Mouse (Mus musculus) frontal cortex, adult (tissue): ENCODE data around the gene Thbd.

Experiments used
- ATAC-seq: cut with Nextera tagmentation; 2 replicates; pipeline ENCODE4 v1.9.2; 2017; ENCODE audit warnings: mild to moderate bottlenecking, moderate library complexity, mixed read lengths; ENCODE audit not compliant: low TSS enrichment

Gene Thbd

DNA sequence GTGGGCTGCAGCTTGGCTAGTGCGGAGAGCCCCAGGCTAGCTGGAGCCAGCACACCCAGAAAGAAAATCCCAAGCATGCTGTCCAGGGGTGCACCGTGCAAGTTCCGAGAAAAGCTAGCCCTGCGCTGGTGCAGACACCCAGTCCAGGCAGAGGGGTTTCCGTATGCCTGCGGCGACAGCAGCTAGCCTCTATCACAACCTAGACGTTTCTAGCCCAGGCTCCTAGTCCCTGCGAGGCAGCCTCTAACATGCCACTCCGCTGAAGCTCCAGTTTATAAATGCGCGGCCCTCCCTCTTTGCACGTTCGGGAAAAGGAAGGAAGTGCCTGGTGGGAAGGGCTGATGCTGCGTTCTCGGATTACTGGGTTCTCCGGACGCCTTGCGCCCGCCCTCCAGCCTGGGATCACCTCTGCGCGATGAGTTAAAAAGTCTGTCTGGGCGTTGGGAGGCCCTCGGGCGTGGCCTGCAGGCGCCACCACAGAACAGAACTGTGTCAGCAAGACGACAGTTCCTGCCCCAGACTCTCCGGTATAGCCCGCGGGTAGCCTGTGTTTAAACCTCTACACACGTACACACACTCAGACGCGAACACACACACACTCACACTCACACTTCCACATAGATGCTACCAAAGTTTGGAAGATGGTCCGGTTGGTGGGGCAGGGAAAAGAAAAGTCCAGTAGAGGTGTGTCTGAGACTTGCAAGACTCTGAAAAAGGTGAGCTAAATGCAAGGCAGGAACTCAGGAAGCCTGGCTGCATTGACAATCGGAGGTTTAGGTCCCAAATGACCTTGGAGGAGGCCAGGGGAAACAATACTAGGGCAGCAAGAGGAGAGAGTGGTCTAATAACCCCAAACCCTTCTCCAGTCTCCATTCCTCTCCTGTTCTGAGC, at the start of gene Thbd:
Gene Thbd (minus strand): TSS at position 319 of the 891 bp plus-strand sequence.
- no peak; the same call in 1 of the 2 replicates for ATAC-seq

DNA sequence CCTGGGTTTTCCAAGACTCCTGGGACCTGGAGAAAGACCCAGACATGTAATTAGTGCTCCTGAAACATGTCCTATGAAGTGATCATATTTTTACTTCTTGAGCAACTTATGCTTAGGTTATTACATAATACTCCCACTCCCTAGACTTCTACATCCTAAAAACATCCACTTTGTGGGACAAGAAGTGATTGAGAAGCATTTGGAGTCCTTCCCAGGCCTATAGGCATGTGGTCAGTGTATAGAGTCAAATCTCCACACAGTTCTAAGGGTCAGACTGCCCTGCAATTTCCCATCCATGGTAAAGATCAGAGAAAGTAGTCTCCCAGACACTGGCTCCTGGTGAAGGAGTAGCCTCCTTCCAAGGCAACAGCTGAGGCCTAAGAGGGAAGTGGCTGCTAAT, 47.4 kb upstream of the Thbd start:
- ATAC-seq = no peak

DNA sequence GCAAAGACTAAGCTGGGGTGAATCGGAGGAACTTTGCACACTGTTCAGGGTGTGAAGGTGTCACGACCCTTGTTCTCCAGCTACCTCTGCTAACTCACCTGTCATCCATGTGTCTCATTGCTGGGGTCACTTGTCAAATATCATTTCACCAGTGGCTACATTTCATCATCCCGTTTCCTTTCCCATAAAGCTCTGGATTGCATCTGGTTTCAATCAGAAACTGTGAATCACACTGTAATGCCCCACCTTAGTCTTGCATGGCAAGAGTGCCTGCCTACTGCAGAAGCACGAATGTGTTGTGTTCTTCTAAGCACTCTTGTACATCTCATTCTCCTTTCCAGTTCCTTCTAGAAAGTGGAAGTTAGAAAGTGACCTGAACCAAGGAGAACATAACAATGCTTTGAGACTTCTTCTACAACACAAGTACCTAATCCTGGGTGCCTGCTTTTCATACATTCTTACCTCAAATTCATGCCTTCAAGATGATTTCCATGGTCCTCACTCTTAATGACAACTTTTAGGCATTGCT, 46.1 kb upstream of the Thbd start:
- ATAC-seq = no peak

DNA sequence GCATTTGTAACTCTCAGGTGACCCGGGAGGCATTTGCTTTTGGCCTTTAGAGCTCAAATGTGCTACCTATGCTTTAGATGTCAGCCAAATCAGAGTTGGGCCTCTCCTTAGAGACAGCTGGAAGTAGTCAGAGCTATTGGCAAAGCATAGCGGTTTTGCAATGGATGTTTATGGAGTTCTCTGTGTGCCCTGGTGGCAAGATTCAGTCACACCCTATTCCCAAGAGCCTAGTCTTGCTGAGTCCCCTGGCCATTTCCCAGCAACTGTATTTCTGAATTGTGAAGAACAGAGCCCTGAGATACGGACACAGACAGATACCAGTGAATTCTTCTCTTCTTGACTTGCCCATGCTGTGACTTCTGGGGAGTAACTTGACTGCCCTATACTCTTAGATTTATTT, 45.1 kb upstream of the Thbd start:
- no peak for ATAC-seq

DNA sequence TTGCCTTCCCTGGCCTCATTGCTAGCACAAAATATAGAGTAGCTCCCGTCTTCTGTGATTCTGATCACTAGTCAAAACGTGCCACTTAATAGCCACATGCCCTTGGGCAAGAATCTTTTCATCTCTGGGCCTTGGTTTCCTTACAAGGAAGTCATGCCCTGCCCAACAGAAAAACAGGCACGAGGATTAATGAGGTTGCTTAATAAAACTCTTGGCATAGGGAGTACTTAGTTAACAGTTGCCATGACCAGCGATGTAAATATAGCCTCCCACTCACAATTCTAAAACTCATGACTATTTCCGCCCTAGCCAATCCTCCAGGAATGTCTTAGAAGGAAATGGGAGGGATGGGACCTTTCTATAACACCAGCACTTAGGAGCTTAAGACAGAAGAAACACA, 43.5 kb upstream of the Thbd start:
- ATAC-seq = no peak

DNA sequence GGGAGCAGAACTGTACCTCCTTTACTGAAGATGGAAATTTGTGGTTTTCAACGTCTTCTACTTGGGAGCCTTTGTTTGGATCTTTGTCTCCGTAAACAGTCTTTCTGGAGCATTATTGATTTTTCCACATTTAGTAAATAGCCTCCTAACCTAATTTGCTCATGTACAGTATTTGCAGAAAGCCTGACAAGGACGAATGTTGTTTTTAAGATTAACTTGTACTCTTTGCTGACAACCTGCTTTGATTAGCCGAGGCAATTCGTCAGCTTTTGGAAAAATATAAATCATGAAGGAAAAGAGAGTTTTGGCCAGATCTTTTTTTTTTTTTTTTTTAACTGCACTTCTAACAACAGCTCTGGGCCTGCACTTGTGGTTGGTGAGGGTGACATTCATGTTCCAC, 42.6 kb upstream of the Thbd start:
- no peak for ATAC-seq

DNA sequence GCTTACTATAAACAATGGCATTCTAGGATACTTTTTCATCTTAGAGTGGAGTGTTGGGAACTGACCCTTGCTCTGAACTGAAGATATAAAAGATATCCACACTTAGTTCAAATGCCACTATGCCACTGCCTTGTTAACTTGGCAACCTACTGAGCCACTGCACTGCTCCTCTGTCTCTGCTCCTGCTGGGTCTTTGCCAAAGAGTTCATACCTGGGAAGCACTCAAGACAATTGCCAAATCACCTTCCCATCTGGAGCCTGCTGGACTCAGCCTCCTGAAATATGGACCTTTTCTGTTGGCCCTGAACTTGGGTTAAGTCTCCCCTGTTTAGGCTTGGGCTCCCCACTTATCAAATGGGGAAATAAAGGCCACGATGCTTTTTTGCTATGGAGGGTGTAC, 41.7 kb upstream of the Thbd start:
- no peak for ATAC-seq

DNA sequence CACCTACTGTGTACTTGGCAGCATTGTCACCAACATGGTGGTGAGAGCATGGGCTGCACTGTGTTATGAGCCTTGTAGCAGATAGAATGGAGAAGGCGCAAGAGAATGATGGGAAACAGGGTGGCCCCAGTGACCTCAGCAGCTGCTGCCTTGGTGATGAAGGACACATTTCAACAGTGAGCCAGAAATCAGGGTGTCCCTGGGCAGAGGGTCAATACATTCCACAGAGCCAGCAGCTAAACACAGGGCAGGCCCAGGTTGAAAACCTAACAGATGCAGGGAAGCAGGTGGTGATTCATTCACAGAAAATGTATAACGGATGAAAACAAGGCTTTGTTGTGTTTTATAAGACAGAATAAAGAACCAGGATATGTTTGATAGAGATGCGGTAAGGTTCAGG, 38.5 kb upstream of the Thbd start:
- no peak for ATAC-seq

DNA sequence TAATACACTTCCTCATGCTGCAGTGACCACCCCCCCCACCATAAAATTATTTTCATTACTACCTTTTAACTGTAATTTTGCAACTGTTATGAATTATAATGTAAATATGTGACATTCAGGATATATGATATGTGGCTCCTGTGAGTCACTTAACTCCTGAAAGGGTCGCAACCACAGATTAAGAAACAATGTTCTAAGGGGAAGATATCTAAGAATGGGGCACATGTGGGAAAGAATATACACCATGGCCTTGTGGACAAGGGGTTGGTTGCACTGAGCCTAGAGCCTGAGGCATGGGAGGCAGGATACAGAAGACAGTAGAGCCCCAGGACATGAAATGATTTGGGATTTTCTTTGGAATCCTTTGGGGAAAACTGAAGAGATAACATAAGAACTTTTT, 37.6 kb upstream of the Thbd start:
- no peak for ATAC-seq

DNA sequence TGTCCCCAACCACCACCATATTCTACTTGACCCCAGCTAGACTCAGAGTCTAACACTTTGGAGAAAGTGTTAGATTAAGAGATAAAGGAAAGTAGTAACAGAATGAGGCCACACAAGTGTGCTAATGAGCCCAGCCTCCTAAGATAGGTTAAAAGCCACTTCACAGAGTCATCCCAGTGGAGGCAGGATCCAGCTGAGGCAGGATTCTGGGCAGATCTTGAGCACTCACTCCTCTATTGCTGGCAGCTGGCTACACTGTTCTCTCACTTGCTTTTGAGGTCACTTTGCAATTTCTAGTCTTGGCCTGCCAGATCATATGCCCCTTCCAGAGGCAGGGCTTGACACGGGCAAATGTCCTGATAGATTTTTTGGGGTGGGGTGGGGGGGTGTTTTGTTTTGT, 36.5 kb upstream of the Thbd start:
- ATAC-seq = no peak

DNA sequence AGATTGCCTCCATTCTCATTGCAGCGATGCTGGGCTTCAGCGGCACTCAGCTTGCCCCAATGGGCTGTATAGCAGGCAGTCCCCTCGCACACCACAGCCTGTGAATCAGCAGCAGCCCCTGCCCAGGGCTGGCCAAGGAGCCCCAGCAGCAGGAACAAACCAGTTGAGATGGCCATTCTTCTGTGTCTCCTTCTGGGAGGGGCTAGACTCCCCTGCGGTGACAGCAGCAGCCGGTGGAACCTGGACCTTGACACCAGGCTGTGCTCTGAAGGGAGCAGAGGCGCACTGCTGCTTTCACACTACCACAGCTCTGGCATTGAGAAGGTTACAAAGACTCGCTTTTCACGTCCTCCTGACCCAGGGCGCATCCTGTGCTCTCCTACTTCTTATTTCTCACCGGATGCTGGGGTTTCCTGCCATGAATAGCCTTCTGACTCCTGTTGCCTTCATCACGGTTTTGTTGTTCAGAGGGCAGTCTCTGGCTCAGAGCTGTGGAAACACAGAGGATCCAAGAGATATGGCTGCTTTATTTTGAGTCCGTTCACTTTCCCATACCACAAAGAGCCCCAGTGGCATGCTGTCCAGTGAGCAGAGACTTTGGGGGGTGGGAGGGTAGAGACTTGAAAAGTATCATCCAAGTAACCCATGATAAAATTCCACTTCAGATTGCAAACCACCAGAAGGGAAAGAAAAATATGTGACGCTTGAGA, 35.4 kb upstream of the Thbd start, which contains the start of gene Cd93:
Gene Cd93 (minus strand): TSS at position 315 of the 710 bp plus-strand sequence.
- ATAC-seq = no peak

DNA sequence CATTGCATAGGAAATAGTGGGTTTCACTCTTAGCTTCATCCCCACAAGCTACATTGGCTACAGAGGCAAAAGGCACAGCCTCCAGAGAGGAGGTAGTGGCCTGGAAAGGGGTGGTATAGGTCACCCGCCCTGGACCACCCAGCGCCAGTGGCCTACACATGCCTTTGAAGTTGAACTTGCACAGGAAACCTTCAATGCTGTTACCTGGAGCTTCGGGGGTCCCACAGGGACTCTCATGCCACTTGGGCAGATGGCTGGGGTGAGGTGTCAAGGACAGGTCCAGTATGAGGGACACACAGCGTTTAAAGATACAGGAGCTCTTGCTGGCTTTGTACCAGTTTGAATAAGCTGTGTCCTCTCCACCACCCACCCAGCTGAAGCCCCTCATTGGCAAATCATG, 34.7 kb upstream of the Thbd start:
- no peak for ATAC-seq

DNA sequence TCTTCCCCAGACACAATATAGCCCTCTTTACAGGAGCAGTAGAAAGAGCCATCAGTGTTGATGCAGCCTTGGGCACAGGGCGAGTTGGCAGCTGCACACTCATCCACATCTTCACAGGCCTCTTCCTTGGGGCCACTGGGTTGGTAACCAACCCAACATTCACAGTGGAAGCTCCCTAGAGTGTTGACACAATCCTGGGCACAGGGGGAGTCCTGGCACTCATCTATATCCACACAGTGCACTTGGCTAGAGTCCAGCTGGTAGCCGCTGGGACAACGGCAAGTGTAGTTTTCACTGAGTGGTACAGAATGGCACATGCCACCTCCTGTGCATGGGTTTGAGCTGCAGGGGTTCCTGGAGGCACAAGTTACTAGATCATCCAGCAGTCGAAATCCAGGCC, 34.2 kb upstream of the Thbd start:
- ATAC-seq = no peak

DNA sequence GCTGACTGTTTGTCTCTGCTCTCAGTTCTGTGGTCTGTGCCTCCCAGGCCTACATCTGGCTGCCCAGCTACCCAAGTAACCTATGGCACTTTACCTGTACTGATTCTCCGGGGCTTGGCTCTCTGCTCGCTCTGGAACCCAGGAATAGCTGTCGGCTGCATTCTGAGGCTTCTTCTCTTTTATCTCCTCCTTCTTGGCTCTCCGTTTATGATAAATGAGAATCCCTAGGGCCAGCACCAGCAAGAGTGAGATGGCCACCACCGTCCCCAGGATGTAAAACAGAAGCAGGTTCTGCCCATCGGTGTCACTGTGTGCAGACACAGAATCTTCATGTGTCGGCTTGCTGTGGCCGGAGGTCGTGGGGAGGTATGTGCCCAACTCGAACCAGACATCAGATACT, 33.4 kb upstream of the Thbd start:
- no peak for ATAC-seq

DNA sequence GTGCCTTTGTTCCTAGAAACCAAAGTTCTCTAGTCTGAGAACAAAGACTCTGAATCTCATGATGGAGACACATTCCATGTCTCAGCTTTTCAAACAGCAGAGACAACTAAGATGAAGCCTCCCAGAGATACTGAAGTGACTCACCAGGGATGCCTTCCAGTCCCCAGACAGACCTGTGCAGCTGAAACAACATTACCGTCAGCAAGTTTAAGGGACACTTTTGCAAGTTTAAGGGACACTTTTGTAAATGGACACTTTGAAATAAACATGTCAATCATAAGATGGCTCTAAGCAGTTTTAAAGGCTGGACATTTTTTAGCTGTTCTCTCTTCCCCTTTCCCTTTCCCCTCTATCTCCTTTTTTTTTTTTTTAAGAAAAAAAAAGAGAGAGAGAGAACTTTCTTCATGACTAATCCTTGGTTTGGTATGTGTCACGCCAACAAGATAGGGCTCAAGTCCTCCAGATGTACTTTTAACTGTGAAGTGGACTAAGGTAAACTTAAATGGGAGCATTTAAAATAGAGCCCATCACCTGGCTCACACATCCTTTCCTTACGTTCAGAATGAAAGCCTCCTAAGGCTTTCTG, 31.8 kb upstream of the Thbd start:
- no peak for ATAC-seq

DNA sequence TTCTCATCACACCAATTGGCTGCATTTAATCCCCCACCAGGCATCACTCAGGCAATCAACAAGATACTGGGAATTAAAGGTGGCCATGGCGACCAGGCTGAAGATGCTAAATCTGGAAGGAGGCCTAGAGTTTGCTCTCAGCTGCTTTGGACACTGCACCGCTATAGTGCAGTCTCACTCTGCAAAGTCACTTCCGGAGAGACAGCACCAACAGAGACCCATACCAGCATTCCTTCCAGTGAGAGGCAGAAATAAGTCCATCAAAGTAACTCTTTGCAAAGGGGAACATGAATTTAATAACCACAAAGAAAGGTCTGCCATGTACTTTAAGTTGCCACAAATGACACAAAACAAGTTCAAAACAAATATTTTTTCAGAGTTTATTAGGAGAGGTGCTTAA, 28.3 kb upstream of the Thbd start:
- no peak for ATAC-seq

DNA sequence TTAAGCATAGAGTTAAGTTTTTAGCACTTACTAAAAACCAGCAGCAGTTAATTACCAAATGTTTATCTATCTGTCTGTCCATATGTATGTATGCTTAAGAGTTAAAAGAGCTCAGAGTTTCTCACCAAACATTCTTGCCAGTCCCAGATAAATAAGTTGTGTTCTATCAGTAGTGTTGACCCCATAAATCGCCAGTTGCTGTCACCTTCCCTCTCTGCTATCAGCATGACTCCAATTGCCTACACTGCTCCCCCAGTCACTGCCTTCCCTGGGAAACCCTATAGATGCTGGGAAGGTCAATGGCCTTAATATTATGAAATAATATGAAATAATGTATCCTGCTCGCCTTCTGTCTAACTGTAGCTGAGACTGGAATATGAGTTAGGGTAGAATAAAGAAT, 24.4 kb upstream of the Thbd start:
- no peak for ATAC-seq

DNA sequence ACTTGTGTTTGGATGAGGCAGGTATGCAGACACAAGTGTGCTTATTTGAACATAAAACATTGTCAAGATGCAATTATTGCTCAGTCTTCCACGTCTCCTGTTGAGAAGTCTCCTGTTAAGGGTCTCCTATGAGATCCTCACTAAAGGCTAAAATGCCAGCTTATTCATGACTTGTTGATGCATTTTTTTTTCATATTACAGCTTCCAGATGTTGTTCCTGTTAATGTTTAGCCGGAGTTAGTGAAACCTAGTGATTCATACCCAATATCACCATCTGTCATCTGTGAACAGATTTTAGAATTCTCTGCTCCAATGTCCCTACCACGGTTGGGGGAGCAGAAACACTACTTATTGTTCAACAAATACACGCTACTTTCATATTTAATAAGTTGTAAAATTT, 23.0 kb upstream of the Thbd start:
- ATAC-seq = no peak

DNA sequence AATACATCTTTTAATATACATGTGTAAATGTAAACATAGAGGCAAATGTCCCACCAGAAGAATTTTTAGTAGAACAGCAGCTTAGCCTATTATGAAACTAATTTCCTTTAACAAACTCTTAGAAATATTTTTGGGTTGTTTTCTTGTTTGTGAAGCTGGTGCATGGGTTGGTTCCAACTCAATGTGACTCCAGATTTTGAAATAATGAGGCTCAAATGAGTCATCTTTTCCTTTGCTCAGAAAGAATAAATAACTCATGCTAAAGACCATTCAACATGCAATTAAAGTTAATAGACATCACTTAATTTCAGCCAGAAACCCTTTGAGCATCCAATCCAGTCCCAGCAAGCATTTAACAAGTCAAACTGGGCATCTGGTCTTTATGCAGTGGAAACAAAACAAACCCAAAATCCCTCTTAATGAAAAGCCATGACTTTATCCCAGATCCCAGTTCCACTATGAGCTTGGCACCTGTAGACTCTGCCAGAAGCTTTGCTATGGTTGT, 21.1 kb upstream of the Thbd start:
- ATAC-seq = no peak

DNA sequence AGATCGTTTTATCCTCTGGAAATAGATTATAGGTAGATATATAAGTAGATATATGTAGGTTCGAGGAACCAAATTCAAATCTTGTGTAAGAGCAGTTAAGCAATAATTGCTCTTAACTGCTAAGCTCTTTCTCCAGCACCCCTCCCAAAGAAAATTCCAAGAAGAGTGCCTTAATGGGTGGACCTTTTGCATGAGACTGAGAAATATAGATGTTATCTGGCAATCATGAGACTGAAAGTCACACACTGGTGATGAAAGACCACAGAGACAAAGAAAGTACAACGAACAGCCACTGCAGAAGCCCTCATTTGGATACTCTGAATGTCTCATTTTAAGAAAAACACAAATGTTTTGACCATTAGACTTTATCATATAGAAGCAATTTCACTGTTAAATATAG, 20.5 kb upstream of the Thbd start:
- no peak for ATAC-seq

DNA sequence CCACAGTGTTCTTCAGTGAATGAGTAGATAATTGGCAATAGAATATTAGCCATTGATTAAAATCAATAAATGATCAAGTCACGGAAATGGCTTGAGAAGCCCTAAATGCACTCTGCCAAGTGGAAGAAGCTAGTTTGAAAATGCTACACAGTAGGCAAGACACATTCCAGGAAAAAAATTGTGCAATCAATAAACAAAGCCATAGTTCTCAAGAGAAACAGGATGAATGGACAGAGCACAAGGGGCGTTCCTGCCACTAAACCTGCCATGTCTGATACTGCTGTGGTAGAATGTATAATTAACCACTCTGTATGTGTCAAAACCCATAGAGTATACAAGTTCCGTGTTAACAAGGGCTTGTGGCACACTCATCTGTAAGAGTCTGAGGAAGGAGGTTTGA, 19.6 kb upstream of the Thbd start:
- ATAC-seq = no peak

DNA sequence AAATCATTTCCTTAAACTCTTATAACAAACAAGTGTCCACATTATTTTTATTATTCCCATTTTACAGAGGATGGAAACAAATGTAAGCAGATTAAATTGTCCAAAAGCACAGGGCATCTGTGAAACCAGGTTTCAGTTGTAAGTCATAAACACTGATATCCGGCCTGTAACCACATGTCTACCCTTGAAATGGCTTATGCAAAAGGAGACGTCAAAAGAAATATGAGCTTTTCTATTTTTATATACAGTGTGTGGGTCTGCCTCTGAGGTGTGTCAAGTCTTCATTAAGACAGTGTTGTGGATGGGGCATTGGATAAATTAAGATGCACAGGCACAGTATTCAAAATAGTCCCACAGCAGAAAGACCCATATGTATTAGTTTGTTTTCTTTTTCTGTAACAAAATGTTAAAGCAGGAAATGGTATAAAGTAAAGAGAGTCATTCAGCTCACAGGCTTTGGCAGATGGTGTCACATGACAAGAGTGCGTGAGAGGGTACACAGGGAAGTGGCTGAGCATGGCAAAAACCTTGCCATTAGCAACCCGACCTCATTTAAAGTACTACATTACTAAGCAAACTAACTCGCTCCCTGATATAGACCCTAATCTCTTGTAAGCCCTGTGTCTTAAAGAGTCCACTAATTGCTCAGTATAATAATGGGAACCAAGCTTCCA, 17.9 kb upstream of the Thbd start:
- no peak for ATAC-seq
